Mouse (Mus musculus): ENCODE results near the gene Teddm1b. TPM values are rescaled to one million over a fixed set of nuclear protein-coding genes. Genes with fewer than 3 reads are reported as not detected.

Teddm1b gene
- total RNA-seq, 4 experiments from 2014 or later: not detected

- no peak for DNase-seq (ENCODE audit: low spot score in 2 of 2)
Observed at GRCm38 (mm10) chr1:153900860-153901730, 26.9 kb downstream of the Teddm1b start.

DNA sequence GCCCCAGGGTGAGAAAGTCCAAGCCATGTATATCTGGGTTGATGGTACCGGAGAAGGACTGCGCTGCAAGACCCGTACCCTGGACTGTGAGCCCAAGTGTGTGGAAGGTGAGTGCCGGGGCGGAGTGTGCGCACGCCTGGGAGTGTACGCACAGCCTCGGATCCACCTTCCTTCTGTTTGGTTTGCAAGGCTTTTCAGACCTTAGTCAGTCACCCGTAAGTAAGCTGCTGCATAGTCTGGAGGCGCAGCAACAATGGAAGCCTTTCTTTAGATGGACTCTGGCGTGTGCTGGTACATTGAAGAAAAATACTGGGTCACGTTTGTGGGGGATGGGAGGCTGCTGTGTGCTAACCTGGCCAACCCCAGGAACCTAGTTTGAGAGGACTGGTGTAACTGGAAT lies 28.9 kb downstream of the Teddm1b start:
- no peak for DNase-seq (ENCODE audit: low spot score in 2 of 2)

GRCm38 (mm10) chr1:153904236-153904635 lies 30.1 kb downstream of the Teddm1b start:
- DNase-seq (ENCODE audit: low spot score in 2 of 2): no peak

DNA sequence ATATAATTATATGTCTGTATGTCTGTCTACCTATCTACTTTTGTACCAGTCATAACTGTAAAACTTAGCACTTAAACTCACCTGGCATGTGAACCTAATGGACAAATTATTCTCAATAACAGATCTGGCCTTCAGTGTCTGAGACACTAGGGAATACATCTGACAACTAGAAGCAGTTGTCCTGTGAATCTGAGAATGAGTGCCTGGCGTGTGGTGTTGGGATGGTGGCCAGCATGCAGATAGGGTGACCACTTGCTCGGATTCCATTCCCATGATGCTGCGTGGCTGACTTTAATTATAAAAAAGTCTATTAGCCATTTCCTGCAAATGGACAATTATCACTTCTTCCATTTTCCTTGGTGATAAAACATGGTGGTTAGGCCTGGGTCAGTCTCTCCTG lies 31.7 kb downstream of the Teddm1b start:
- no peak for DNase-seq (ENCODE audit: low spot score in 2 of 2)

DNA sequence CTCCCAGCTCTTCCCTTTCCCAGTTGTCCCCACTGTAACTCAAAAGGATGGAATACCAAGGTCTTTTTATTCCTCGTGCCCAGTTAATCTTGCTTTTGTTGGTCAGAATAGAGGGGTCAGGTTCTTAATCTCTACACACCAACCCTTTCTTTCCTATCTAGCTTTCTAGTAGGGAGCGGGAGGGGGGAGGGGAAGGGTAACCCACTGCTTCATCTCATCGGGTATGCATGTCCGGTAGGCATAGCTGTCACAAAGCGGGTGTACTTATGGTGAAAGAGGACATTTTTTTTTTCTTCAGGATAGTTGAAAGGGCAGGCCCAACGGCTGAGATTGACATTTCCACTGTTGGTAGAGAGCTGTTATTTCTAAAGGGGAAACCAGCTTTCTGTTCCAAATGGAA lies 34.1 kb downstream of the Teddm1b start:
- DNase-seq (ENCODE audit: low spot score in 2 of 2): no peak

DNA sequence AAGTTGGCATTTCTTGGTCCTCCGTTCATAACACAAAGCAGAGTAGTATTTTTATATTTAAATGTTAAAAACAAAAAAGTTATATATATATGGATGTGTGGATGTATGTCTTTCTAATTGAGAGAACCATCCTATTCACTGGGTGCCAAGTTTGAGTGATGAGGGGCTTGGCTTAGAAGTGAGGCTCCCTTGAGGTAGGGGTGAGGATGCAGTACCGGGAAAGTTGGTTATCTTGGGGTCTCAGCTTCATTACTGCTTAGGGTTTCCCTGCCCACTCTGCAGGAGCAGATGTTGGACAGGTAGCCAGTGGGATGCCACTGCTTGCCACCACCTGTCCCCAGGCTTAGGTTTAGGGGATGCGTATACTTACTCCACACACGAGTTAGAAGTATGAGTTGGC lies 34.6 kb downstream of the Teddm1b start:
- DNase-seq (ENCODE audit: low spot score in 2 of 2): no peak

- no peak for DNase-seq (ENCODE audit: low spot score in 2 of 2)
Observed at GRCm38 (mm10) chr1:153909213-153909962, 35.2 kb downstream of the Teddm1b start.

DNA sequence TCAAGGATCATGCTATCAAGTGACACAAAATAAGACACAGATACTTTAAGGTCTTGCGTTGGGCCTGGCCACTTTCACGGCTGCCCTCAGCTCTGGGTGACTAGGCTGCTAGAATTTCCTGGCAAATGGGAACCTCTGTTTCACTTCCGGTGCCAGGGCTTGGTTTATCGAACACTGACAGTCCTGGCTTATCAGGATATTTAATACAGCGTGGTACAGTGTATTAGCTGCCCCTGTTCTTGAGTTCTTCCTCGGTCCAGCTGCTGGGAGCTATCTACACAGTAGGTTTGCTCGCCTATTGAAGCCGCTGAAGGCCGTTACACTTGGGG lies 35.8 kb downstream of the Teddm1b start:
- DNase-seq (ENCODE audit: low spot score in 2 of 2): no peak

DNA sequence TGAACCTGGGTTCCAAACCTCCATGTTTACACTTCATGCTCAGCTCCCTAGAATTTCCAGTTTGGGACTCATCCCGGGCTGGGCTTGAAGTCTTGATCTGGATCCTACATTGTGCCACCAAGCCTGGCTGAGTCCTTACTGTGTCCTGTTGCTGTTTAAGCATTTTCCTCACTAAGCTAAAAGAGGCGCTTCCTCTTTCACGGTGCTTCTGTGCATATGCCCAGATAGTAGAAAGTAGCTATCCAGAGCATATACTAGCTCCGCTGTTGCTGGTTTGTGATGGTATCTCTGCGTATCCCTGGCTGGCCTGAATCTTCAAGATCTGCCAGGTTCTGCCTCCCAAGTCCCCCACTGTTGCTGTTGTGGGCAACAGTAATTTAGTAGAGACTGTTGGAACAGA lies 36.3 kb downstream of the Teddm1b start:
- DNase-seq (ENCODE audit: low spot score in 2 of 2): no peak

DNA sequence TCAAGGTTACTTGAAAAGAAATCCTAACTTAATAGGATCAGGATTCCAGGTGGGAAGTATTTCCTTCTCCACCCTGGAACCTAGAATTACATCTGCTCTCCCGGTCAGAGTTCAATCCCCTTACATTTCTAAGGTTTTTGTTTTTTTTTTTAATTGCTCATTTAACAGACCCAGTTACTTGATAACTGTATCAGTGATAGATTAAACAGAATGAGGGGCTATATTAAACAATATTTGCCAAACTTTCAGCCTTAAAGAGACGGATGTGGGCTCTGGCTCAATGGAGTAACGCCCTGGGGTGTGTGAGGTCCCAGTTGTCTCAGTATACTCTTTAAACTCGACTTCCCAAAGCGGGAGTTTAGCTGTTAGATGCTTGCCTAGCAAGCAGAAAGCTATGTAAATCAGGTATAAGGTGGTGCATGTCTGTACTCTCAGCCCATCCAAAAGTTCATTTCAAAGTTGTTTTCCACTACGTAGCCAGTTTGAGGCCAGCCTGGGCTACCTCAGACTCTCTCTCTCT lies 37.2 kb downstream of the Teddm1b start:
- no peak for DNase-seq (ENCODE audit: low spot score in 2 of 2)

- DNase-seq (ENCODE audit: low spot score in 2 of 2): no peak
Observed at GRCm38 (mm10) chr1:153913869-153914268, 39.7 kb downstream of the Teddm1b start.

- DNase-seq (ENCODE audit: low spot score in 2 of 2): no peak
Observed at GRCm38 (mm10) chr1:153918521-153919206, 44.5 kb downstream of the Teddm1b start.

GRCm38 (mm10) chr1:153921642-153922041 lies 47.5 kb downstream of the Teddm1b start:
- no peak for DNase-seq (ENCODE audit: low spot score in 2 of 2)

GRCm38 (mm10) chr1:153922571-153923021 lies 48.5 kb downstream of the Teddm1b start:
- DNase-seq (ENCODE audit: low spot score in 2 of 2): no peak

DNA sequence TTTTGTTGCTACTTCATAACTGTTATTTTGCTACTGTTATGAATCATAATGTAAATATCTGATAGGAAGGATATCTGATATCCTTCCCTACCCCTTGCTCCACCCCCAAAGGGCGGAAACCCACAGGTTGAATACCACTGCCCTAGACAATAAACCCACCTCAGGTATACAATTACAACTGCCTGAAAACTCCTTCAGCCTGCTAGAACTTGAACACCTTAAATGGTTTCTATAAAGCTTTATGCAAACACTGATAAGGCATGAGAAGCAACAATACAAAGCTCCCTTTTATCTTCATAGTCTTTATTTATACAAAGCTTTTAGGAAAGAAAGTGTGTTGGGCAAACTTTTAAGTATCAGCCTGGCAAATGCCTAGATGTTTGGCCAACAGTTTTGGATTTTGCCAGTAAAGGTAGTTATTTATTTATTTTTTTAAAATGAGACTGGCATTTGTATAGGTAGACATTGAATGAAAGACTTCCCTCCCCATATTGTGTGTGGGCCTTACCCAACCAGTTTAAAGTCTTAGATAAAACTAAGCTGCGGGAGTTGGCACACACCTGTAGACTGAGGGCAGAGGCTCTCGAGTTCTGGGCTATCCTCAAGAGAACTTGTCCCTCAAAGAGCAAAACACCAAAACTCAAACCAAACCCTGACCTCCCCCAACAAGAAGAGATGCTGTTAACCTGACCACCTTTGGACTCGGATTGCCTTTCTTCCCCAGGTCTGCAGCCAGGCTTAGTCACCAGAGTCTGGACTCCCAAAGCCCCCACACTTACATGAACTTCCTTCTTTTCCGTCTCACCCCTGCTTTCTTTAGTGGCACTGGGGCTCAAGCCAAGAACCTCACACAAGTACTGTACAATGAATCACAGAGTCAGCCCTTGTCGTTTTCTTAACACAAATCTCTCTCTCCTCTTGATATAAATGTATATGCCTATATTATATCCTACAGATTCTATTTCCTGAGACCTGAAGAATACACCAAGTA lies 50.5 kb downstream of the Teddm1b start:
- DNase-seq (ENCODE audit: low spot score in 2 of 2): no peak

Small RNA genes lying within 50 kb of the gene (microRNA-seq; reads per million reads assigned to microRNA genes)
- 21.1 to 24.0 reads per million in 2 experiments for gene Mir8114

Other genes starting within 250 kb of the Teddm1b start
- gene Rgs8, start 221.3 kb upstream of the Teddm1b start, total RNA-seq (2022): 10 to 100 TPM; 52.3 to 76.3 (median 59.5) TPM
- gene Rgs16, start 134.0 kb upstream of the Teddm1b start, total RNA-seq (2022): 1 to 10 TPM; 5.3 to 8.8 (median 7.4) TPM
- gene Rnasel, start 124.9 kb upstream of the Teddm1b start, total RNA-seq (2022): 10 to 100 TPM in 1 of 4 experiments, 1 to 10 TPM in 3; 7.9 to 10.0 (median 8.9) TPM
- 1 to 10 TPM in 3 of 4 experiments, under 1 TPM in 1; 0.90 to 1.3 (median 1.2) TPM for gene Rgsl1, start 30.2 kb upstream of the Teddm1b start, total RNA-seq (2022)
- gene Teddm1a, start 17.4 kb downstream of the Teddm1b start, total RNA-seq (2022): not detected
- gene Glul, start 25.6 kb downstream of the Teddm1b start, total RNA-seq (2022): 1,000 to 10,000 TPM; 1,586 to 2,043 (median 1,837) TPM
- gene Teddm2, start 25.9 kb downstream of the Teddm1b start, total RNA-seq (2022): 1 to 10 TPM; 2.2 to 3.9 (median 2.3) TPM

Data from layer of hippocampus, adult 8-10 months (tissue).